ENCODE assay signal across 26 mouse cellular contexts in genomic region chr15:79552566-79552965, GRCm38 (mm10). TPM values are rescaled to one million over a fixed set of nuclear protein-coding genes. Genes with fewer than 3 reads are reported as not detected.
DNase-seq lines count a peak whose midpoint lies in the region; ATAC-seq and TF ChIP-seq lines count a peak whose summit lies in the region.
"Had no signal": no experiment of that assay in that cellular context is flagged by ENCODE, and none has a peak within 500 bp of the region (broad histone marks: within the 10 kb centered on the region; RNA-seq: fewer than 3 reads in every experiment).

No protein-coding gene starts in this region.

- H3K4me3 ChIP-seq in lung, embryonic 15.5 days, result no peak overlapping the region
- H3K4me3 ChIP-seq in lung, adult 2 months (replicated peaks; ENCODE audit: extremely low read depth, low read depth, low read length), result no peak overlapping the region
- no peak overlapping the region for H3K4me3 ChIP-seq in lung, postnatal 0 days (ENCODE audit: low read depth, low read length)
- H3K4me3 ChIP-seq: embryonic facial prominence, embryonic 13.5 days; embryonic facial prominence, embryonic 15.5 days; erythroblast, embryonic 14.5 days; forebrain, embryonic 13.5 days; forebrain, embryonic 15.5 days had no signal

- WGBS in lung, embryonic 15.5 days, result 52% methylated on average over 5 of the region's 5 CpGs
- WGBS in lung, adult 2 months, result 67% methylated on average over 5 of the region's 5 CpGs
- WGBS in lung, postnatal 0 days, result 62% methylated on average over 5 of the region's 5 CpGs

- no peaks in the 10 kb centered on the region for H3K9me3 ChIP-seq in lung, embryonic 15.5 days
- H3K9me3 ChIP-seq in lung, postnatal 0 days (ENCODE audit: low read length), result no peaks in the 10 kb centered on the region
- H3K9me3 ChIP-seq: embryonic facial prominence, embryonic 13.5 days; embryonic facial prominence, embryonic 15.5 days; forebrain, embryonic 13.5 days; forebrain, embryonic 15.5 days had no signal

- H3K9ac ChIP-seq in lung, embryonic 15.5 days, result no peak overlapping the region
- no peak overlapping the region for H3K9ac ChIP-seq in lung, postnatal 0 days (replicated peaks; ENCODE audit: low read depth)
- H3K9ac ChIP-seq: embryonic facial prominence, embryonic 13.5 days; embryonic facial prominence, embryonic 15.5 days; forebrain, embryonic 13.5 days; forebrain, embryonic 15.5 days; forebrain, postnatal 0 days had no signal

- H3K4me2 ChIP-seq in lung, embryonic 15.5 days, result no peak overlapping the region
- no peak overlapping the region for H3K4me2 ChIP-seq in lung, postnatal 0 days (replicated peaks; ENCODE audit: low read depth, low read length)
- H3K4me2 ChIP-seq: embryonic facial prominence, embryonic 13.5 days; embryonic facial prominence, embryonic 15.5 days; forebrain, embryonic 13.5 days; forebrain, embryonic 15.5 days had no signal

- H3K36me3 ChIP-seq in lung, embryonic 15.5 days, result no peaks in the 10 kb centered on the region
- no peaks in the 10 kb centered on the region for H3K36me3 ChIP-seq in lung, postnatal 0 days (ENCODE audit: insufficient read depth, low read length)
- H3K36me3 ChIP-seq: embryonic facial prominence, embryonic 13.5 days; embryonic facial prominence, embryonic 15.5 days; forebrain, embryonic 15.5 days had no signal

- H3K4me1 ChIP-seq in lung, embryonic 15.5 days, result no peaks in the 10 kb centered on the region
- no peaks in the 10 kb centered on the region for H3K4me1 ChIP-seq in lung, adult 2 months (ENCODE audit: control insufficient read depth, insufficient read depth, low read length)
- no peaks in the 10 kb centered on the region for H3K4me1 ChIP-seq in lung, postnatal 0 days (ENCODE audit: insufficient read depth, low read depth, low read length)
- H3K4me1 ChIP-seq: embryonic facial prominence, embryonic 13.5 days; embryonic facial prominence, embryonic 15.5 days; forebrain, embryonic 13.5 days; forebrain, embryonic 15.5 days had no signal

- TF ChIP-seq EP300 in lung, postnatal 0 days (IDR thresholded peaks at IDR 0.05), result no peak

- no peak for DNase-seq in lung, adult 2 months
- DNase-seq in lung, postnatal 0 days (ENCODE audit: low spot score), result peak; percentile 67
- no peak for DNase-seq in lung, postnatal 25 days (ENCODE audit: low spot score)
- DNase-seq in gastrocnemius, postnatal 36 days, result no peak
- DNase-seq: adrenal gland, adult 2 months; adrenal gland, postnatal 10 days; adrenal gland, postnatal 25 days; cerebellum, adult 11 months; cerebellum, adult 18-20 months; cerebellum, adult 8-10 months; cerebellum, adult 9-11 months; cerebellum, postnatal 14 days; cerebellum, postnatal 36 days; embryo, embryonic 11 days; forebrain, postnatal 0 days had no signal

- peaks cover 3% of the 10 kb centered on the region; the same call in 1 of the 2 replicates for H3K27me3 ChIP-seq in lung, embryonic 15.5 days
- H3K27me3 ChIP-seq in lung, postnatal 0 days (replicated peaks; ENCODE audit: insufficient read depth, low read length), result no peaks in the 10 kb centered on the region
- H3K27me3 ChIP-seq: embryonic facial prominence, embryonic 13.5 days; forebrain, embryonic 15.5 days had no signal

- intact Hi-C loops in gastrocnemius, postnatal 36 days (cut with DNase I), result no loop called here

- ATAC-seq in lung, embryonic 15.5 days (ENCODE audit: borderline replicate concordance, extremely low read depth, low FRiP score, low TSS enrichment), result peak; percentile 42; the same call in 1 of the 2 replicates
- ATAC-seq in lung, postnatal 0 days, result peak; percentile 87
- ATAC-seq: forebrain, embryonic 13.5 days; forebrain, embryonic 15.5 days; forebrain, postnatal 0 days had no signal

- peak overlapping the region; percentile 61 for H3K27ac ChIP-seq in lung, embryonic 15.5 days
- H3K27ac ChIP-seq in lung, postnatal 0 days (ENCODE audit: low read length), result no peak overlapping the region
- H3K27ac ChIP-seq: embryonic facial prominence, embryonic 13.5 days; embryonic facial prominence, embryonic 15.5 days; forebrain, embryonic 13.5 days; forebrain, embryonic 15.5 days had no signal

- no peak for TF ChIP-seq POLR2A in lung, adult 2 months (IDR thresholded peaks at IDR 0.05; ENCODE audit: borderline replicate concordance, extremely low read depth, low read depth, low read length)

- TF ChIP-seq CTCF in lung, adult 2 months (IDR thresholded peaks at IDR 0.05; ENCODE audit: insufficient read depth, low read length), result no peak
- no peak for TF ChIP-seq CTCF in lung, postnatal 0 days (IDR thresholded peaks at IDR 0.05)

RNA-seq across cellular contexts. Expression of gene Ddx17, which starts 6.0 kb away (rescaled TPM):
- polyA plus RNA-seq in lung, embryonic 15.5 days (2015; fragmentation: Nextera tagmentation; extraction: Ambion mirVana), result 48.3 and 53.9 TPM in 2 replicates
- 255 and 299 TPM in 2 replicates for polyA plus RNA-seq in lung, adult 2 months (2012; rRNA removed)
- polyA plus RNA-seq in lung, postnatal 0 days (2015; fragmentation: Nextera tagmentation; extraction: Ambion mirVana), result 28.3 and 39.6 TPM in 2 replicates
- 10 to 100 TPM; 54.3 to 67.2 TPM for total RNA-seq in gastrocnemius, postnatal 36 days (2021)

RNA-seq across cellular contexts. Expression of gene Kdelr3, which starts 36.4 kb away (rescaled TPM):
- polyA plus RNA-seq in lung, embryonic 15.5 days (2015; fragmentation: Nextera tagmentation; extraction: Ambion mirVana), result 89.6 and 91.0 TPM in 2 replicates
- polyA plus RNA-seq in lung, adult 2 months (2012; rRNA removed), result 16.9 and 19.4 TPM in 2 replicates
- polyA plus RNA-seq in lung, postnatal 0 days (2015; fragmentation: Nextera tagmentation; extraction: Ambion mirVana), result 54.3 and 64.5 TPM in 2 replicates
- total RNA-seq in gastrocnemius, postnatal 36 days (2021), result 1 to 10 TPM; 4.0 to 4.3 TPM
- total RNA-seq: common myeloid progenitor, adult 5-6 weeks had no signal
- polyA plus RNA-seq: erythroblast, embryonic 14.5 days had no signal

RNA-seq across cellular contexts. Expression of gene Kcnj4, which starts 47.5 kb away (rescaled TPM):
- polyA plus RNA-seq in lung, embryonic 15.5 days (2015; fragmentation: Nextera tagmentation; extraction: Ambion mirVana), result 0.09 TPM in 1 of 2 replicates, not detected in the other
- polyA plus RNA-seq in lung, adult 2 months (2012; rRNA removed), result not detected in 2 replicates
- not detected in 2 replicates for polyA plus RNA-seq in lung, postnatal 0 days (2015; fragmentation: Nextera tagmentation; extraction: Ambion mirVana)
- not detected for total RNA-seq in gastrocnemius, postnatal 36 days (2021)
- total RNA-seq: common myeloid progenitor, adult 5-6 weeks; MEL had no signal
- polyA plus RNA-seq: embryonic facial prominence, embryonic 11.5 days; embryonic facial prominence, embryonic 13.5 days; erythroblast, embryonic 14.5 days; forebrain, embryonic 11.5 days; forebrain, embryonic 13.5 days had no signal

RNA-seq across cellular contexts. Expression of gene Dmc1, which starts 52.3 kb away (rescaled TPM):
- 3.3 TPM in 2 replicates for polyA plus RNA-seq in lung, embryonic 15.5 days (2015; fragmentation: Nextera tagmentation; extraction: Ambion mirVana)
- 0.10 and 0.12 TPM in 2 replicates for polyA plus RNA-seq in lung, adult 2 months (2012; rRNA removed)
- polyA plus RNA-seq in lung, postnatal 0 days (2015; fragmentation: Nextera tagmentation; extraction: Ambion mirVana), result 0.90 and 1.2 TPM in 2 replicates
- total RNA-seq in gastrocnemius, postnatal 36 days (2021), result not detected
- total RNA-seq: MEL had no signal
- polyA plus RNA-seq: C2C12; erythroblast, embryonic 14.5 days had no signal
